Mouse (Mus musculus): Measurements from ENCODE around the gene Pisd. TPM values are rescaled to one million over a fixed set of nuclear protein-coding genes. Genes with fewer than 3 reads are reported as not detected.
A peak's percentile ranks its signal among the peaks of the same experiment; 100 is the strongest.

Gene Pisd
- total RNA-seq, 2 experiments from 2014 or later: 4.3 to 6.0 TPM

DNA sequence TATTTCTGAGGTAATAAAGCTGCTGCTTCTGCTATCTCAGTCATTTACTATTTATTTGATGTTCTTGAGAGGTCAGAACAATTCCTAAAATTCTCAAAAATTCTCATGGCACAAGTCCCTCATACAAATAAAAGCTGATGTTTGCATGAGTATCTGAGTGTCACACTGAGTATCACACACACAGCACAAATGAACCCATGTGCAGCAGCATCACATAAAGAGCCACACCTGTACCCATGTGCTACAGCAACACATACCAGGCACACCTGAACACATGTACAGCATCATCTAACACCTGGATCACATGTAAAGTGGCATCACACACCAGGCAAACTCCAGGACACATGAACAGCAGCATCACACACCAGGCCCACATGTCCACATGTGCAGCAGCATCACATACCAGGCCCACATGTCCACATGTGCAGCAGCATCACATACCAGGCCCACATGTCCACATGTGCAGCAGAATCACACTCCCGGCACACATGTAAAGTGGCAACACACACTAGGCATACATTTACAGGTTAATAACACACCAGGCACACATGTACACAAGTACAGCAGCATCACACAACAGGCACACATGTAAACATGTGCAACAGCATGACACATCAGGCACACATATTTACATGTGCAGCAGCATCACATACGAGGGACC is 72.3 kb downstream of the Pisd start:
- ATAC-seq (replicated peaks; ENCODE audit: low FRiP score, poor library complexity, severe bottlenecking): 0 out of 2 replicates have a peak, but pooled peaks have one; percentile 24

DNA sequence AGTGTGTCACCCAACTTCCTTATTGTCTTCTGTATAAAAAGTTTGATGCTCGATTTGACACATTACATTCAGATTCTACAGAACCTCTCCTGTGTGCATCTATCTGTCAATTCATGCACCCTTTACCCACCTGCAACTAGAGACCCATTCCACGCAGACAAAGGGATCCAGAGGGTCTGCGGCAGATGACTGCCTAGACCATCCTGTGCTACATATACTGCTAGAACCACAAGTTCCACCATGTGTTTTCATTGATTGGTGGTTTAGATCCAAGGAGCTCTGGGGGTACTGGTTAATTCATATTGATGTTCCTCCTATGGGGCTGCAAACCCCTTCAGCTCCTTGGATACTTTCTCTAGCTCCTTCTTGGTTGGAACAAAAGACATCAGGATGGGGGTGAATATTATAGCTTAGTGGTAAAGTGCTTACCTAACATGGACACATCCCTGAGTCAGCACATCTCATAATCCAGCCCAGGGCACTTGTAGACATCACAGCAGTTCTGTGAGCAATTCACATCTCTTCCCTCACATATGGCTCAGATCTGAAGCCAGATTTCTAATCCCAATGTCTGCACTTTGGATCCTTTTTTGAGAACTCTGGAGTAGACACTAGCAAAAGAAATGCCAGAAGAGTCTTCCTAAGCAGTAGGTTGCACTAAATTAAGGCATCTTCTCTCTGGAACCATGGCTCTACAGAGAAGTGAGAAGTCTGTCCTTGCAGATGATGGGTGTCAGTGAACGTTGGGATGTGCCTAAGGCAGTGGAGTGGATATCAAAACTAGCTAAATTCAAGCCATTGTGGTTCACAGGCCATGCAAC is 73.0 kb downstream of the Pisd start:
- no peak for ATAC-seq (replicated peaks; ENCODE audit: low FRiP score, poor library complexity, severe bottlenecking)

DNA sequence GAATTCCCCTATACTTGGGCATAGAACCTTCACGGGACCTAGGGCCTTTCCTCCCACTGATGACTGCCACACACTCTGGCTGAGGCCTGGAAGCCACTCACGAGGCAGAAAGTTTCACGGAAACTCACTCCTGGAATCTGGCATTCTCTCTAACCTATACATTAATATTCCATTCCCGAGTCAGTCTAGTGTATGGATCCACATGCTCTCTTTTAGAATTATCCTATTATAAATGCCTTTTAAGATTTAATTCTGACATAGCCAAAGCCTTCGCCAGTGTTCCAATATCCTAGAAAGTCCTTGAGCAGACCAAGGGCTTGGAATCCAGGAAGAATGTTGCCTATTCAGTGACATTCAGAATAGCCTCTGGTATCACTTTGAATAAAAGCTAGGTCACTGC is 74.0 kb downstream of the Pisd start:
- ATAC-seq (replicated peaks; ENCODE audit: low FRiP score, poor library complexity, severe bottlenecking): no peak

DNA sequence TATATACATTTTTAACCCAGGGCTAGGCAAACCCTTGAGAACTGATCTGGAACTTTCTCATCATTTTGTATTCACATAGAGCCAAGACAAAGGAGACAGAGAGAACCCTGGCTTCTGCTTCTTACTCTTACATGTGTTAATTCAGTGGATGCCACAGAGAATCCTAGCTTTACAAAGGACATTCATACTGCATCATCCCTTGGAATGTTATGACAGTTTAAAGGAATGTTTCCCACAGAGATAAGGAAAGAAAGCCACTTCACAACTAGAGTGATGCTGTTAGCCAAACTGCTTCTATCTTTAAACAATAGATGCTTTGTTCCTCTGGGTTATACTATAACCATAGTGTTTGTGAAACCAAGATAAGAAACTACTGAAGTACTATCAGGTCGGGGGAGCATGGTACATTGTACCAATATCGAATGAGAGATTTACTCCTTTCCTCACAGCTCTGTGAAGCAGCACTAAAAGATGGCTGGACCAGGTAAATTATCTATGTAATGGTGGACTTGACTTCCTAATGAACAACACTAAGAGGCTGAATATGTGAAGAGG is 79.1 kb downstream of the Pisd start:
- no peak for ATAC-seq (replicated peaks; ENCODE audit: low FRiP score, poor library complexity, severe bottlenecking)

DNA sequence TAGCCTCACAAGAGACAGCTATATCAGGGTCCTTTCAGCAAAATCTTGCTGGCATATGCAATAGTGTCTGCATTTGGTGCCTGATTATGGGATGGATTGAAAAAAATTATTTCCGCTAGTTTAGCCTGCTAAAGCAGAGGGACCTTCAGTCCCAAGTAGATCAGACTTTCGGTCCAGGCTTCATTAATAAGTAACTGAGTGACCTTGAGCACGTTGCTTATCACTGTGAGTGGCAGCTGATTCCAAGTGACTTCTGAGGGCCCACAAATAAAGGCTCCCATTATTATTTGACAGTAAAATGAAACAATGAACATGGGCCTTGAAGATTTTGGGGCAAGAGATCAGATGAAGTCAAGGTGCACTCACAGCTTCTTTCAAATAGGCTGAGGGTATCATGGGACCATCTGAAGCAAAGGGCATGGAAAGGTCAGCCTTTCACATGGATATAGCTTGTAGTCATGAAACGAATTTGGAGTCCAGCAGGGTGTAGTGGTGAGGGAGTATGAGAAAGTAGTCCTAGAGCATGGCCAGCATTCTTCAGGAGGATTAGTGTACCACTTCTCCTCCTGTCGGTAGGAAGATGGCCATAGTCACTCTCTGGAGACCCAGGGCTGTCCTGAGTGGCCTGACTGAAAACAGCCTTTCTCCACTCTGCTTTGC is 88.1 kb downstream of the Pisd start:
- ATAC-seq (replicated peaks; ENCODE audit: low FRiP score, poor library complexity, severe bottlenecking): no peak

DNA sequence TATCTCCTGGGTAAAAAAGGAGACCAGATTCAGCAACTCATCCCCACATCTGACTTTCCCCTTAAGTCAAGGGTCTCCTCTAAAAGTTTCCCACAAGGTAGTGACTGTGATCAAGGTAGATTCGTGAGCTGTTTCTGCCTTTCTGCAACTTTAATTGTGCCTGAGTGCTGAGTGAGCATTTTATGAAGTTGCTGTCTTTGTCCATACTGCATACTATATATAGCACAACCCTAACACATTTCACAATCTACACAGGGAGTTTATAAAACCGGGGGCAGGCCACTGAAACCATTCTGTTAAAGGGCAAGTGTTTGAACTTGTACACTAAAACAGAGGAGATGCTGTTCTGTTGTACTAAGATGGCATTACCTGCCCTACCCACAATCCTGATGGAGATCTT is 92.0 kb downstream of the Pisd start:
- ATAC-seq (replicated peaks; ENCODE audit: low FRiP score, poor library complexity, severe bottlenecking): no peak

Other genes starting within 250 kb of the Pisd start
- not detected in 2 replicates for gene Yes1, start 174.5 kb downstream of the Pisd start, total RNA-seq (2015; ENCODE audit: low replicate concordance)
- gene Yes1, start 174.5 kb downstream of the Pisd start, total RNA-seq (2017; ENCODE audit: low replicate concordance): 0.34 and 0.98 TPM in 2 replicates
- not detected in 2 replicates for gene Gm20671, start 41.5 kb upstream of the Pisd start, total RNA-seq (2015; ENCODE audit: low replicate concordance)
- not detected in 2 replicates for gene Gm20671, start 41.5 kb upstream of the Pisd start, total RNA-seq (2017; ENCODE audit: low replicate concordance)
- gene Prr14l, start 68.6 kb upstream of the Pisd start, total RNA-seq (2015; ENCODE audit: low replicate concordance): 8.8 and 16.3 TPM in 2 replicates
- gene Prr14l, start 68.6 kb upstream of the Pisd start, total RNA-seq (2017; ENCODE audit: low replicate concordance): 12.3 and 18.7 TPM in 2 replicates
- 3.6 and 23.6 TPM in 2 replicates for gene Depdc5, start 78.1 kb upstream of the Pisd start, total RNA-seq (2015; ENCODE audit: low replicate concordance)
- gene Depdc5, start 78.1 kb upstream of the Pisd start, total RNA-seq (2017; ENCODE audit: low replicate concordance): 5.8 and 11.3 TPM in 2 replicates
- gene Ywhah, start 233.2 kb upstream of the Pisd start, total RNA-seq (2015; ENCODE audit: low replicate concordance): 91.3 and 122 TPM in 2 replicates
- gene Ywhah, start 233.2 kb upstream of the Pisd start, total RNA-seq (2017; ENCODE audit: low replicate concordance): 74.4 and 102 TPM in 2 replicates

Measured in erythroblast, adult 5-6 weeks (primary cell).